Mouse (Mus musculus): ENCODE data around the gene Gm49486.

Gm49486 gene

GRCm38 (mm10) chr15:79268521-79268920 is 39.3 kb downstream of the Gm49486 start:
- in situ Hi-C loops (cut with MboI, MseI): no loop called here

GRCm38 (mm10) chr15:79270317-79271123 is 41.3 kb downstream of the Gm49486 start:
- in situ Hi-C loops (cut with MboI, MseI): no loop called here

GRCm38 (mm10) chr15:79271124-79271746 is 42.0 kb downstream of the Gm49486 start:
- in situ Hi-C loops (cut with MboI, MseI): no loop called here

GRCm38 (mm10) chr15:79273020-79273419 is 43.8 kb downstream of the Gm49486 start:
- in situ Hi-C loops (cut with MboI, MseI): no loop called here

- in situ Hi-C loops (cut with MboI, MseI): loop anchor here in 1 of 2 experiments (5.0 kb wide), 1 partner anchor 45 kb away; no protein-coding TSS in a partner anchor
These were observed 48.5 kb downstream of the Gm49486 start for GRCm38 (mm10) chr15:79277728-79278127.

- in situ Hi-C loops (cut with MboI, MseI): no loop called here
These were observed 51.0 kb downstream of the Gm49486 start for GRCm38 (mm10) chr15:79280209-79280608.

GRCm38 (mm10) chr15:79280850-79281249 is 51.7 kb downstream of the Gm49486 start:
- in situ Hi-C loops (cut with MboI, MseI): no loop called here

- in situ Hi-C loops (cut with MboI, MseI): no loop called here
These were observed 52.2 kb downstream of the Gm49486 start for GRCm38 (mm10) chr15:79281389-79281788.

- in situ Hi-C loops (cut with MboI, MseI): no loop called here
These were observed 53.2 kb downstream of the Gm49486 start for GRCm38 (mm10) chr15:79282434-79282833.

GRCm38 (mm10) chr15:79283371-79283770 is 54.2 kb downstream of the Gm49486 start:
- in situ Hi-C loops (cut with MboI, MseI): no loop called here

GRCm38 (mm10) chr15:79285399-79285798 is 56.2 kb downstream of the Gm49486 start, which contains the start of gene Baiap2l2:
Gene Baiap2l2 (minus strand): TSS chr15:79285537.
- in situ Hi-C loops (cut with MboI, MseI): no loop called here

GRCm38 (mm10) chr15:79286141-79286540 is 57.0 kb downstream of the Gm49486 start:
- in situ Hi-C loops (cut with MboI, MseI): no loop called here

GRCm38 (mm10) chr15:79287091-79287490 is 57.9 kb downstream of the Gm49486 start:
- in situ Hi-C loops (cut with MboI, MseI): no loop called here

- in situ Hi-C loops (cut with MboI, MseI): no loop called here
These were observed 59.2 kb downstream of the Gm49486 start for GRCm38 (mm10) chr15:79288387-79288786.

GRCm38 (mm10) chr15:79289441-79289840 is 60.2 kb downstream of the Gm49486 start:
- in situ Hi-C loops (cut with MboI, MseI): no loop called here

GRCm38 (mm10) chr15:79290340-79290739 is 61.1 kb downstream of the Gm49486 start:
- in situ Hi-C loops (cut with MboI, MseI): loop anchor here in 1 of 2 experiments (5.0 kb wide), 1 partner anchor 48 kb away; no protein-coding TSS in a partner anchor

GRCm38 (mm10) chr15:79292779-79293178 is 63.6 kb downstream of the Gm49486 start:
- in situ Hi-C loops (cut with MboI, MseI): loop anchor here in 1 of 2 experiments (5.0 kb wide), 1 partner anchor 50 kb away; no protein-coding TSS in a partner anchor

GRCm38 (mm10) chr15:79298553-79298952 is 69.4 kb downstream of the Gm49486 start:
- in situ Hi-C loops (cut with MboI, MseI): loop anchor here in 1 of 2 experiments (5.0 kb wide), 1 partner anchor 101 kb away; no protein-coding TSS in a partner anchor

- in situ Hi-C loops (cut with MboI, MseI): loop anchor here in 1 of 2 experiments (5.0 kb wide), 1 partner anchor 102 kb away; no protein-coding TSS in a partner anchor
These were observed 70.5 kb downstream of the Gm49486 start for GRCm38 (mm10) chr15:79299563-79300155.

- in situ Hi-C loops (cut with MboI, MseI): no loop called here
These were observed 74.5 kb downstream of the Gm49486 start for GRCm38 (mm10) chr15:79303725-79304124.

GRCm38 (mm10) chr15:79304832-79305231 is 75.6 kb downstream of the Gm49486 start:
- in situ Hi-C loops (cut with MboI, MseI): no loop called here

- in situ Hi-C loops (cut with MboI, MseI): no loop called here
These were observed 76.9 kb downstream of the Gm49486 start for GRCm38 (mm10) chr15:79306043-79306637.

All from T-helper 17 cell (primary cell).